Mouse (Mus musculus) heart, embryonic 16.5 days (tissue): ENCODE measurements around the gene Trio. TPM values are rescaled to one million over a fixed set of nuclear protein-coding genes. Genes with fewer than 3 reads are reported as not detected.
A peak's percentile ranks its signal among the peaks of the same experiment; 100 is the strongest.

ENCODE experiments used
- ATAC-seq: fragments of 200-750 bp; cut with Nextera tagmentation; replicated peaks from 2 replicates; pipeline ENCODE4 v1.8.0; 2017; ENCODE audit warnings: moderate number of reproducible peaks; ENCODE audit not compliant: insufficient read depth, low FRiP score; ENCODE audit errors: extremely low read depth
- H3K27ac ChIP-seq: fragments of 300-500 bp; sonication (generic); 2 replicates; pipeline ENCODE4 v1.5.1; 2014; ENCODE audit warnings: mild to moderate bottlenecking, low read length, control low read depth, moderate library complexity
- H3K27me3 ChIP-seq: fragments of 300-500 bp; sonication (generic); 2 replicates; pipeline ENCODE4 v1.6.1; 2014; ENCODE audit warnings: low read length, mixed read lengths; ENCODE audit not compliant: control insufficient read depth, insufficient read depth
- H3K36me3 ChIP-seq: fragments of 300-500 bp; sonication (generic); 2 replicates; pipeline ENCODE4 v1.6.1; 2014; ENCODE audit not compliant: control insufficient read depth, insufficient read depth
- H3K4me1 ChIP-seq: fragments of 300-500 bp; sonication (generic); 2 replicates; pipeline ENCODE4 v1.6.1; 2014; ENCODE audit warnings: low read length, mixed read lengths; ENCODE audit not compliant: control insufficient read depth, insufficient read depth
- H3K4me2 ChIP-seq: fragments of 300-500 bp; sonication (generic); 2 replicates; pipeline ENCODE4 v1.6.1; 2014; ENCODE audit warnings: low read depth, mild to moderate bottlenecking, control low read depth, low read length
- H3K4me3 ChIP-seq: fragments of 300-500 bp; sonication (generic); 2 replicates; pipeline ENCODE4 v1.5.1; 2014; ENCODE audit warnings: mild to moderate bottlenecking, control low read depth, low read length
- H3K9ac ChIP-seq: fragments of 300-500 bp; sonication (generic); 2 replicates; pipeline ENCODE4 v1.6.1; 2014; ENCODE audit warnings: low read length, control low read depth
- H3K9me3 ChIP-seq: fragments of 300-500 bp; sonication (generic); replicated peaks from 2 replicates; pipeline ENCODE4 v1.6.1; 2016; ENCODE audit warnings: low read length; ENCODE audit not compliant: control insufficient read depth
- WGBS: fragments of 180-500 bp; shearing (Covaris S2); extraction: QIAGEN DNeasy Blood & Tissue Kit; methylation state at CpG from one replicate; pipeline ENCODE4 v1.1.7; 2014; 5-methylcytosine and 5-hydroxymethylcytosine counted together
- polyA plus RNA-seq: library from polyadenylated mRNA; unstranded; fragments of >200 nt; fragmentation: Nextera tagmentation; extraction: Ambion mirVana; gene quantifications from 2 replicates; pipeline ENCODE4 v1.2.1, GENCODE M21; 2015

Gene Trio
- polyA plus RNA-seq, 1 experiment from 2014 or later, result 18.7 TPM

- H3K4me2 ChIP-seq, result no peak overlapping the region
- no peaks in the 10 kb centered on the region for H3K9me3 ChIP-seq
- no peak overlapping the region for H3K9ac ChIP-seq
- H3K27me3 ChIP-seq, result no peaks in the 10 kb centered on the region
- peaks cover 17% of the 10 kb centered on the region for H3K36me3 ChIP-seq
- H3K27ac ChIP-seq, result no peak overlapping the region
- ATAC-seq, result no peak
- WGBS, result 79% methylated on average over 18 of the region's 18 CpGs
- H3K4me1 ChIP-seq, result peaks cover 22% of the 10 kb centered on the region
- H3K4me3 ChIP-seq, result no peak overlapping the region
These were observed 221.9 kb downstream of the Trio start for GRCm38 (mm10) chr15:27803568-27804345.

GRCm38 (mm10) chr15:27802243-27802642 is 223.4 kb downstream of the Trio start:
- Histone ChIP-seq H3K4me1 (peaks cover 22% of the 10 kb centered on the region), H3K9me3 (no peaks in the 10 kb centered on the region), H3K4me3 (no peak overlapping the region), H3K36me3 (peaks cover 17% of the 10 kb centered on the region), H3K27me3 (no peaks in the 10 kb centered on the region), H3K27ac (peak overlapping the region; percentile 66), H3K9ac (peak overlapping the region; percentile 33; the same call in 1 of the 2 replicates), H3K4me2 (no peak overlapping the region)
- 41% methylated on average over 12 of the region's 12 CpGs for WGBS
- 0 out of 2 replicates have a peak, but pooled peaks have one; percentile 45 for ATAC-seq

- no peak for ATAC-seq
- peaks cover 17% of the 10 kb centered on the region for H3K36me3 ChIP-seq
- H3K9me3 ChIP-seq, result no peaks in the 10 kb centered on the region
- no peak overlapping the region for H3K4me3 ChIP-seq
- no peak overlapping the region for H3K9ac ChIP-seq
- H3K27me3 ChIP-seq, result no peaks in the 10 kb centered on the region
- WGBS, result 65% methylated on average over 4 of the region's 4 CpGs
- H3K4me1 ChIP-seq, result peaks cover 28% of the 10 kb centered on the region
- no peak overlapping the region for H3K4me2 ChIP-seq
- no peak overlapping the region for H3K27ac ChIP-seq
These were observed 224.5 kb downstream of the Trio start for GRCm38 (mm10) chr15:27801177-27801576.

- ATAC-seq, result no peak
- no peak overlapping the region for H3K9ac ChIP-seq
- no peaks in the 10 kb centered on the region for H3K9me3 ChIP-seq
- peaks cover 41% of the 10 kb centered on the region for H3K4me1 ChIP-seq
- H3K36me3 ChIP-seq, result peaks cover 2% of the 10 kb centered on the region; the same call in 1 of the 2 replicates
- 79% methylated on average over 20 of the region's 20 CpGs for WGBS
- H3K27ac ChIP-seq, result peak overlapping the region; percentile 83
- no peak overlapping the region for H3K4me3 ChIP-seq
- H3K27me3 ChIP-seq, result no peaks in the 10 kb centered on the region
- H3K4me2 ChIP-seq, result no peak overlapping the region
These were observed 228.0 kb downstream of the Trio start for GRCm38 (mm10) chr15:27797480-27798155.

- Histone ChIP-seq H3K4me1 (peaks cover 40% of the 10 kb centered on the region), H3K4me2 (no peak overlapping the region), H3K9ac (no peak overlapping the region), H3K27me3 (no peaks in the 10 kb centered on the region), H3K27ac (peak overlapping the region; percentile 83), H3K9me3 (no peaks in the 10 kb centered on the region), H3K36me3 (peaks cover 2% of the 10 kb centered on the region; the same call in 1 of the 2 replicates), H3K4me3 (no peak overlapping the region)
- ATAC-seq, result 0 out of 2 replicates have a peak, but pooled peaks have one; percentile 17
- WGBS, result 35% methylated on average over 7 of the region's 7 CpGs
These were observed 228.8 kb downstream of the Trio start for GRCm38 (mm10) chr15:27796868-27797222.

- 66% methylated on average over 21 of the region's 22 CpGs for WGBS
- peak overlapping the region; percentile 83 for H3K27ac ChIP-seq
- H3K4me1 ChIP-seq, result peaks cover 40% of the 10 kb centered on the region
- no peaks in the 10 kb centered on the region for H3K27me3 ChIP-seq
- peak overlapping the region; percentile 26; the same call in 1 of the 2 replicates for H3K4me2 ChIP-seq
- peak; percentile 41; the same call in 1 of the 2 replicates for ATAC-seq
- no peaks in the 10 kb centered on the region for H3K9me3 ChIP-seq
- H3K4me3 ChIP-seq, result no peak overlapping the region
- H3K36me3 ChIP-seq, result peaks cover 2% of the 10 kb centered on the region; the same call in 1 of the 2 replicates
- 0 out of 2 replicates have a peak overlapping the region, but pooled peaks have one; percentile 13 for H3K9ac ChIP-seq
These were observed 229.4 kb downstream of the Trio start for GRCm38 (mm10) chr15:27795942-27796867.

- H3K4me1 ChIP-seq, result peaks cover 54% of the 10 kb centered on the region
- ATAC-seq, result no peak
- no peak overlapping the region for H3K4me3 ChIP-seq
- H3K9me3 ChIP-seq, result no peaks in the 10 kb centered on the region
- H3K27me3 ChIP-seq, result no peaks in the 10 kb centered on the region
- no peaks in the 10 kb centered on the region for H3K36me3 ChIP-seq
- H3K9ac ChIP-seq, result peak overlapping the region; percentile 23; the same call in 1 of the 2 replicates
- no peak overlapping the region for H3K4me2 ChIP-seq
- H3K27ac ChIP-seq, result no peak overlapping the region
- WGBS, result 44% methylated on average over 6 of the region's 6 CpGs
These were observed 232.4 kb downstream of the Trio start for GRCm38 (mm10) chr15:27793284-27793683.

GRCm38 (mm10) chr15:27792473-27792872 is 233.2 kb downstream of the Trio start:
- Histone ChIP-seq H3K36me3 (no peaks in the 10 kb centered on the region), H3K9me3 (no peaks in the 10 kb centered on the region), H3K27ac (0 out of 2 replicates have a peak overlapping the region, but pooled peaks have one; percentile 13), H3K4me3 (no peak overlapping the region), H3K4me2 (no peak overlapping the region), H3K9ac (no peak overlapping the region), H3K4me1 (peaks cover 59% of the 10 kb centered on the region), H3K27me3 (no peaks in the 10 kb centered on the region)
- ATAC-seq, result no peak
- WGBS, result 50% methylated on average over 11 of the region's 11 CpGs
